In genomic region chr9:63953691-63954090, GRCm38 (mm10) we compare ENCODE assay signal across 11 mouse cellular contexts.
DNase-seq lines count a peak whose midpoint lies in the region; ATAC-seq lines count a peak whose summit lies in the region.
"Had no signal": no experiment of that assay in that cellular context is flagged by ENCODE, and none has a peak within 500 bp of the region (broad histone marks: within the 10 kb centered on the region; RNA-seq: fewer than 3 reads in every experiment).

No protein-coding gene starts in this region.

- H3K4me3 ChIP-seq in neural tube, embryonic 12.5 days: no peak overlapping the region
- H3K4me3 ChIP-seq in midbrain, embryonic 10.5 days: peak overlapping the region; percentile 27
- H3K4me3 ChIP-seq: myocyte had no signal

- H3K36me3 ChIP-seq in neural tube, embryonic 12.5 days: peaks cover 2% of the 10 kb centered on the region; the same call in 1 of the 2 replicates
- peaks cover 24% of the 10 kb centered on the region for H3K36me3 ChIP-seq in midbrain, embryonic 10.5 days

- DNase-seq in frontal cortex, postnatal 10 days (ENCODE audit: low spot score in 2 of 2): no peak
- DNase-seq in neural tube, embryonic 10.5 days (ENCODE audit: extremely low spot score, low spot score): no peak
- DNase-seq in midbrain, embryonic 10.5 days (ENCODE audit: low spot score): no peak
- DNase-seq in telencephalon, adult 2 months (ENCODE audit: low read depth, low spot score): peak; percentile 17
- DNase-seq in MN1 (ENCODE audit: low spot score): no peak
- DNase-seq in adrenal gland, postnatal 36 days: no peak
- DNase-seq: cerebellum, adult 2 months had no signal

- H3K9me3 ChIP-seq in neural tube, embryonic 12.5 days: no peaks in the 10 kb centered on the region
- no peaks in the 10 kb centered on the region for H3K9me3 ChIP-seq in midbrain, embryonic 10.5 days (replicated peaks)

- 57% methylated on average over 35 of the region's 35 CpGs for WGBS in neural tube, embryonic 12.5 days
- WGBS in midbrain, embryonic 10.5 days: 30% methylated on average over 35 of the region's 35 CpGs

- peaks cover 10% of the 10 kb centered on the region; the same call in 1 of the 2 replicates for H3K4me1 ChIP-seq in neural tube, embryonic 12.5 days
- peaks cover 33% of the 10 kb centered on the region for H3K4me1 ChIP-seq in midbrain, embryonic 10.5 days

- ATAC-seq in frontal cortex, adult (ENCODE audit: low TSS enrichment): peak; percentile 76
- no peak for ATAC-seq in neural tube, embryonic 12.5 days (ENCODE audit: low FRiP score, low read depth)

- H3K9ac ChIP-seq in neural tube, embryonic 12.5 days: no peak overlapping the region
- H3K9ac ChIP-seq: liver, embryonic 14.5 days had no signal

- no peak overlapping the region for H3K27ac ChIP-seq in neural tube, embryonic 12.5 days
- no peak overlapping the region for H3K27ac ChIP-seq in midbrain, embryonic 10.5 days (replicated peaks)
- H3K27ac ChIP-seq: liver, embryonic 14.5 days had no signal

- H3K27me3 ChIP-seq in neural tube, embryonic 12.5 days (replicated peaks): no peaks in the 10 kb centered on the region
- peaks cover 32% of the 10 kb centered on the region for H3K27me3 ChIP-seq in midbrain, embryonic 10.5 days (ENCODE audit: low read depth, poor library complexity, severe bottlenecking)

- 0 out of 2 replicates have a peak overlapping the region, but pooled peaks have one; percentile 12 for H3K4me2 ChIP-seq in neural tube, embryonic 12.5 days (replicated peaks)
